Mouse (Mus musculus) thymus, postnatal 10 days (tissue): ENCODE results near the gene Igll1.
"Not testable (repeated sequence)": the region's sequence is repeated elsewhere in the genome, so short reads cannot be mapped to it uniquely, and the experiment has no call there.

Experiments
- DNase-seq, 2 experiments: peaks; one replicate each; pipeline ENCODE4 v3.0.0; 2021; ENCODE audit warnings: low spot score in 2 of 2

Igll1 gene

GRCm38 (mm10) chr16:16863978-16864377 is at the start of gene Igll1:
Igll1 (minus strand) TSS chr16:16863985.
- no peak for DNase-seq

- DNase-seq = no peak
These were observed 49.7 kb upstream of the Igll1 start for GRCm38 (mm10) chr16:16913440-16913839.

- DNase-seq = peak; percentile 62 to 75
These were observed 48.1 kb upstream of the Igll1 start for GRCm38 (mm10) chr16:16911641-16912597.

GRCm38 (mm10) chr16:16907799-16908198 is 44.0 kb upstream of the Igll1 start:
- no peak for DNase-seq

- DNase-seq = no peak
These were observed 39.4 kb upstream of the Igll1 start for GRCm38 (mm10) chr16:16903188-16903587.

GRCm38 (mm10) chr16:16902329-16902728 is 38.5 kb upstream of the Igll1 start:
- no peak for DNase-seq

GRCm38 (mm10) chr16:16897056-16897584 is 33.3 kb upstream of the Igll1 start:
- DNase-seq = no peak

- peak; percentile 91 to 97 for DNase-seq
These were observed 32.7 kb upstream of the Igll1 start, which contains the start of gene Ppm1f for GRCm38 (mm10) chr16:16896382-16897055. Ppm1f (plus strand) TSS chr16:16896469.

- no peak for DNase-seq
These were observed 32.2 kb upstream of the Igll1 start for GRCm38 (mm10) chr16:16896015-16896381.

- DNase-seq = no peak
These were observed 28.6 kb upstream of the Igll1 start for GRCm38 (mm10) chr16:16892366-16892765.

GRCm38 (mm10) chr16:16888341-16888740 is 24.6 kb upstream of the Igll1 start:
- no peak for DNase-seq

GRCm38 (mm10) chr16:16879025-16879424 is 15.2 kb upstream of the Igll1 start:
- DNase-seq = no peak

GRCm38 (mm10) chr16:16870617-16871331 is 7.0 kb upstream of the Igll1 start, which contains the start of the genes Top3b and Vpreb1:
Top3b (plus strand) TSS chr16:16870736.
Vpreb1 (minus strand) TSS chr16:16870843.
- DNase-seq = peak; percentile 85 to 88

GRCm38 (mm10) chr16:16870241-16870616 is 6.4 kb upstream of the Igll1 start:
- DNase-seq = no peak

GRCm38 (mm10) chr16:16865696-16866561 is 2.1 kb upstream of the Igll1 start:
- DNase-seq = peak in 1 of 2 experiments; percentile 20

- DNase-seq = no peak
These were observed 1.4 kb upstream of the Igll1 start for GRCm38 (mm10) chr16:16865217-16865616.

- no peak for DNase-seq
These were observed 1.5 kb downstream of the Igll1 start for GRCm38 (mm10) chr16:16862288-16862687.

- DNase-seq = no peak
These were observed 6.9 kb downstream of the Igll1 start for GRCm38 (mm10) chr16:16856731-16857476.

- not testable (repeated sequence) for DNase-seq
These were observed 7.7 kb downstream of the Igll1 start for GRCm38 (mm10) chr16:16856054-16856453.

- DNase-seq = no peak
These were observed 8.2 kb downstream of the Igll1 start for GRCm38 (mm10) chr16:16855541-16855940.
